Mouse (Mus musculus): Measurements from ENCODE around the gene Dct. TPM values are rescaled to one million over a fixed set of nuclear protein-coding genes. Genes with fewer than 3 reads are reported as not detected.

Gene Dct
- 0.63 and 0.72 TPM in 2 replicates for polyA plus RNA-seq (2012; rRNA removed)

- no peak within 1 kb of the TSS for H3K27ac ChIP-seq (ENCODE audit: insufficient read depth, low read length)
- H3K4me3 ChIP-seq (ENCODE audit: insufficient read depth, low read length): no peak within 1 kb of the TSS
- TF ChIP-seq CTCF (IDR thresholded peaks at IDR 0.05; ENCODE audit: extremely low read depth, insufficient read depth, low read length) (no peak), POLR2A (IDR thresholded peaks at IDR 0.05; ENCODE audit: extremely low read depth, insufficient read depth, low read length) (no peak)
- H3K4me1 ChIP-seq (ENCODE audit: control insufficient read depth, insufficient read depth, low read length): no peaks in the 10 kb centered on the region
These were observed at the start of gene Dct for GRCm38 (mm10) chr14:118051975-118052630. Gene Dct (minus strand): TSS chr14:118052244.

- TF ChIP-seq CTCF (IDR thresholded peaks at IDR 0.05; ENCODE audit: extremely low read depth, insufficient read depth, low read length) (no peak), POLR2A (IDR thresholded peaks at IDR 0.05; ENCODE audit: extremely low read depth, insufficient read depth, low read length) (no peak)
- H3K4me1 ChIP-seq (ENCODE audit: control insufficient read depth, insufficient read depth, low read length): no peaks in the 10 kb centered on the region
- H3K4me3 ChIP-seq (ENCODE audit: insufficient read depth, low read length): no peak overlapping the region
- H3K27ac ChIP-seq (ENCODE audit: insufficient read depth, low read length): no peak overlapping the region
These were observed 49.4 kb upstream of the Dct start for GRCm38 (mm10) chr14:118101227-118101990.

GRCm38 (mm10) chr14:118098265-118098664 is 46.2 kb upstream of the Dct start:
- no peak overlapping the region for H3K27ac ChIP-seq (ENCODE audit: insufficient read depth, low read length)
- no peak for TF ChIP-seq CTCF (IDR thresholded peaks at IDR 0.05; ENCODE audit: extremely low read depth, insufficient read depth, low read length)
- TF ChIP-seq POLR2A (IDR thresholded peaks at IDR 0.05; ENCODE audit: extremely low read depth, insufficient read depth, low read length): no peak

GRCm38 (mm10) chr14:118089806-118090392 is 37.9 kb upstream of the Dct start:
- TF ChIP-seq CTCF (IDR thresholded peaks at IDR 0.05; ENCODE audit: extremely low read depth, insufficient read depth, low read length) (no peak), POLR2A (IDR thresholded peaks at IDR 0.05; ENCODE audit: extremely low read depth, insufficient read depth, low read length) (no peak)
- no peak overlapping the region for H3K27ac ChIP-seq (ENCODE audit: insufficient read depth, low read length)
- H3K4me3 ChIP-seq (ENCODE audit: insufficient read depth, low read length): peak overlapping the region; percentile 81

More at GRCm38 (mm10) chr14:118098265-118098664, 46.2 kb upstream of the Dct start:
- H3K4me1 ChIP-seq (ENCODE audit: control insufficient read depth, insufficient read depth, low read length): no peaks in the 10 kb centered on the region
- H3K4me3 ChIP-seq (ENCODE audit: insufficient read depth, low read length): no peak overlapping the region

GRCm38 (mm10) chr14:118089215-118089805 is 37.3 kb upstream of the Dct start:
- TF ChIP-seq CTCF (IDR thresholded peaks at IDR 0.05; ENCODE audit: extremely low read depth, insufficient read depth, low read length): no peak
- 0 out of 2 replicates have a peak, but pooled peaks have one; percentile 39 for TF ChIP-seq POLR2A (IDR thresholded peaks at IDR 0.05; ENCODE audit: extremely low read depth, insufficient read depth, low read length)
- no peak overlapping the region for H3K27ac ChIP-seq (ENCODE audit: insufficient read depth, low read length)
- no peaks in the 10 kb centered on the region for H3K4me1 ChIP-seq (ENCODE audit: control insufficient read depth, insufficient read depth, low read length)
- peak overlapping the region; percentile 81 for H3K4me3 ChIP-seq (ENCODE audit: insufficient read depth, low read length)

More at GRCm38 (mm10) chr14:118089806-118090392, 37.9 kb upstream of the Dct start:
- no peaks in the 10 kb centered on the region for H3K4me1 ChIP-seq (ENCODE audit: control insufficient read depth, insufficient read depth, low read length)

- TF ChIP-seq POLR2A (IDR thresholded peaks at IDR 0.05; ENCODE audit: extremely low read depth, insufficient read depth, low read length) (no peak), CTCF (IDR thresholded peaks at IDR 0.05; ENCODE audit: extremely low read depth, insufficient read depth, low read length) (no peak)
- H3K4me3 ChIP-seq (ENCODE audit: insufficient read depth, low read length): peak overlapping the region; percentile 81
- H3K4me1 ChIP-seq (ENCODE audit: control insufficient read depth, insufficient read depth, low read length): no peaks in the 10 kb centered on the region
- no peak overlapping the region for H3K27ac ChIP-seq (ENCODE audit: insufficient read depth, low read length)
These were observed 36.6 kb upstream of the Dct start for GRCm38 (mm10) chr14:118088437-118089207.

GRCm38 (mm10) chr14:118086271-118087035 is 34.4 kb upstream of the Dct start:
- no peak overlapping the region for H3K27ac ChIP-seq (ENCODE audit: insufficient read depth, low read length)
- no peak overlapping the region for H3K4me3 ChIP-seq (ENCODE audit: insufficient read depth, low read length)
- TF ChIP-seq CTCF (IDR thresholded peaks at IDR 0.05; ENCODE audit: extremely low read depth, insufficient read depth, low read length): no peak
- TF ChIP-seq POLR2A (IDR thresholded peaks at IDR 0.05; ENCODE audit: extremely low read depth, insufficient read depth, low read length): no peak
- H3K4me1 ChIP-seq (ENCODE audit: control insufficient read depth, insufficient read depth, low read length): no peaks in the 10 kb centered on the region

- H3K4me3 ChIP-seq (ENCODE audit: insufficient read depth, low read length): no peak overlapping the region
- TF ChIP-seq POLR2A (IDR thresholded peaks at IDR 0.05; ENCODE audit: extremely low read depth, insufficient read depth, low read length): no peak
- no peak for TF ChIP-seq CTCF (IDR thresholded peaks at IDR 0.05; ENCODE audit: extremely low read depth, insufficient read depth, low read length)
- H3K4me1 ChIP-seq (ENCODE audit: control insufficient read depth, insufficient read depth, low read length): no peaks in the 10 kb centered on the region
- no peak overlapping the region for H3K27ac ChIP-seq (ENCODE audit: insufficient read depth, low read length)
These were observed 31.8 kb upstream of the Dct start for GRCm38 (mm10) chr14:118083851-118084250.
